Mouse (Mus musculus) kidney, adult 10 weeks (tissue): ENCODE results near the gene Apoo. TPM values are rescaled to one million over a fixed set of nuclear protein-coding genes. Genes with fewer than 3 reads are reported as not detected.

Experiments used
- polyA plus RNA-seq: library from polyadenylated mRNA; stranded (reverse); fragments of 350-450 nt; fragmentation: Illumina TruSeq; extraction: RNeasy Lipid Tissue Mini Kit (QIAGEN cat#74804); gene quantifications from one replicate; pipeline ENCODE4 v1.2.3, GENCODE M21; 2014; ENCODE audit warnings: low read depth, low replicate concordance

The Apoo gene
- 612 TPM for polyA plus RNA-seq

GRCm38 (mm10) chrX:94366670-94367241, at the start of gene Apoo, which contains the start of gene Fam90a1b:
Gene Apoo, plus strand, starts transcription at chrX:94367117.
Gene Fam90a1b, minus strand, starts transcription at chrX:94366777.

Other genes starting within 250 kb of the Apoo start
- gene Zfx, start 243.4 kb upstream of the Apoo start, polyA plus RNA-seq, result 46.7 TPM
- gene Eif2s3x, start 154.3 kb upstream of the Apoo start, polyA plus RNA-seq, result 303 TPM
- 9.2 TPM for gene Klhl15, start 132.5 kb upstream of the Apoo start, polyA plus RNA-seq
- not detected for gene Fam90a1b, start 340 bp upstream of the Apoo start, polyA plus RNA-seq
- 33.1 TPM for gene Maged1, start 175.0 kb downstream of the Apoo start, polyA plus RNA-seq